Mouse (Mus musculus) megakaryocyte progenitor cell, adult 5-6 weeks (primary cell): ENCODE data around the gene Timm8b. TPM values are rescaled to one million over a fixed set of nuclear protein-coding genes. Genes with fewer than 3 reads are reported as not detected.
"Not testable (repeated sequence)": the region's sequence is repeated elsewhere in the genome, so short reads cannot be mapped to it uniquely, and the experiment has no call there.

Experiments
- ATAC-seq: replicated peaks from 2 replicates; pipeline ENCODE4 v1.8.0; 2016; ENCODE audit warnings: mild to moderate bottlenecking, moderate TSS enrichment, inconsistent platforms; ENCODE audit not compliant: poor library complexity
- total RNA-seq, 2 experiments: library from RNA; stranded (forward) in 1 of 2; stranded (reverse) in 1 of 2; fragments of 157-497, 149-512 nt in 1 of 2; fragments of 200-1000 nt in 1 of 2; gene quantifications; 2 replicates each; pipeline versions ENCODE4 v1.2.3 to v1.2.4; 2015 to 2017

The Timm8b gene
- total RNA-seq, 2 experiments from 2014 or later = 110 to 233 TPM

DNA sequence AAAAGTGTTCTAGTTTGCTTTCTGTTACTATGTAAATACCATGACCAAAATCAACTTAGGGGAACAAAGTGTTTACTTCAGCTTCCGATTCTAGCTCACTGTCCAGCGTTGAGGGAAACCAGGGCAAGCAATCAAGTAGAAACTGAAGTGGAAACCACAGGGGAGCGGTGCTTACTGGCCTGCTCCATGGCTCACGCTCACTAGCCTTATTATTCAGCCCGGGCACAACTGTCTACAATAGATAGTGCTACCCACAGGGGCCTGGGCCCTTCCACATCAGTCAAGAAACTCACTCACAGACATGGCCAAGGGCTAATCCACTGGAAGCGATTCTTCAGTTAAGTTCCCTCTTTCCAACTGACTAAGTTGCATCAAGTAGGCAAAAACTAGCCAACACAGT, 2.2 kb upstream of the Timm8b start:
- peak; percentile 50 for ATAC-seq

DNA sequence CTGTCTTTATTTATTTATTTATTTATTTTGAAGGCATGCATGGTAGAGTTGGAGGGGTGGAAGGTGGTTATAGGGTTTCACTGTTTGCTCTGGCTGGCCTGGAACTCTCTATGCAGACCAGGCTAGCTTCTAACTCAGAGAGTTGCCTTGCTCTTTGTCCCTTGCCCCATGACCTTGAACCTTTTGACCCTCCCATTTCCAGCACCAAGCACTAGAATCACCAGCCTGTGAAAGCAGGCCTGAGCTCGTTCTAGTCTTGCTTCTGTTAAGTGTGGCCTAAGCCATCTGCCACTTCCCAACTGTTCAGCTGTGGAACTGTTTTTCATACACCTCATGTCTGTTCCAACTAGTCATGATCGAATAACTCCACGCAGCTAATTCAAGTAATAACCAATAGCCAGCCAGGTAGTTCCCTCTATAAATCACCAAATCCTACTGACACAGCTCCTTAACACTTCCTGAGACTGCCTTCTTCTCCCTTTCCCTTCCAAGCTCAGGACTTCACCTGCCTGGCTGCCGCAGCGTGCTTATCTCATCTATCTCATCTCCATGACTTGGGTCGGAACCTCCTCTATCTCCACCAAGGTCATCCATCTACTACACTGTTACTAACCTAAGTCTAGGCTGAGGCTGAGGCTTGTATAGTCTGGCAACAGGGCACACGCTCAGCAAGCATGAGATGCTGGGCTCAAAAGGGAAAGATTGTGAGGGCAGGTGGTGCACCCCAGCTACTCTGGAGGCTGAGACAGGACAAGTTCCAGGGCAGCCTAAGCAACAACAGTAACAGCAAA, 1.5 kb upstream of the Timm8b start:
- ATAC-seq = no peak

- no peak; the same call in 1 of the 2 replicates for ATAC-seq
Observed at GRCm38 (mm10) chr9:50603998-50604324, 251 bp downstream of the Timm8b start.

GRCm38 (mm10) chr9:50604338-50604737, 628 bp downstream of the Timm8b start:
- ATAC-seq = no peak

- ATAC-seq = no peak
Observed at GRCm38 (mm10) chr9:50612115-50612514, 8.4 kb downstream of the Timm8b start.

- no peak for ATAC-seq
Observed at GRCm38 (mm10) chr9:50616161-50616560, 12.5 kb downstream of the Timm8b start.

- peak; percentile 91 for ATAC-seq
Observed at GRCm38 (mm10) chr9:50616766-50617603, 13.3 kb downstream of the Timm8b start, which contains the start of the genes Pih1d2 and Nkapd1. TSS of gene Pih1d2 (plus strand) at chr9:50617321. TSS of gene Nkapd1 (minus strand) at chr9:50617464.

DNA sequence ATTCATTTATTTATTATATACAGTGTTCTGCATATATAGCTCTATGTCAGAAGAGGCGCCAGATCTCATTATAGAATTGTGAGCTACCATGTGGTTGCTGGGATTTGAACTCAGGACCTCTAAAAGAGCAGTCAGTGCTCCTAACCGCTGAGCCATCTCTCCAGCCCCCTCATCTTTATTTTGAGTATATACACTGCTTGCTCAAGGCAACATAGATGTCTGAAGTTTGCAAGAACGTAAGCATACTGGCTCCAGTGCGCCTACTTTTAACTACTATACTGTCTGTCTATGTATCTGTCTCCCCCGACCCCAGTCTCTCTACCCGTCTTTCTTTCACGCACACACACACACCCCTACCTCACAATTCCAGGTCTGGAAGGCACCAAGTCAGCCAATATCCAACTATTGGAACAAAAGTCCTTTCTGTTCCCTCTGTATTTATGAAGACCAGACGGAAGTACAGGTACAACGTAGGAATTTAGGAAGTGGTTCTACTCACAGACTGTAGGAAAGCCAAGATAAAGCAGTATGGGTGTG, 14.2 kb downstream of the Timm8b start:
- ATAC-seq = no peak

DNA sequence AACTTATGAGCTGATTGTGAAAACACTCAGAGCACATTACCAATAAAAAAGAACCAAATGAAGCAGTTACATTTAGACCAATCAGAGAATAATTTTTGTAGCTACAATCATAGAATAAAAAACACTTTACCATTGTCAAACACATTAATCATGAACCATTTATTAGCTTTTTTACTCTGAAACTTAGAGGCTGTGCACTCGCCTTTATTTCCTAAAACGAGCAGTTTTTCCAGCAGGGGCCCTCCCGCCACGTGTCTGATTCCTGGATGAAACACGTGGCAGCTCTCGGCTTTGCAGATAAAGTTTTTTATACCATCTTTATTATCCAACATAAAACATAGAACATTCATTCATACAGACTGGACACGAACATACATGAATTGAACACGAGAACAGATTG, 27.2 kb downstream of the Timm8b start:
- not testable (repeated sequence) for ATAC-seq

GRCm38 (mm10) chr9:50632016-50632688, 28.4 kb downstream of the Timm8b start:
- 0 out of 2 replicates have a peak, but pooled peaks have one; percentile 14 for ATAC-seq

- peak; percentile 76 for ATAC-seq
Observed at GRCm38 (mm10) chr9:50633059-50633458, 29.3 kb downstream of the Timm8b start.

- no peak for ATAC-seq
Observed at GRCm38 (mm10) chr9:50634270-50634669, 30.6 kb downstream of the Timm8b start.

GRCm38 (mm10) chr9:50646826-50647370, 43.2 kb downstream of the Timm8b start:
- ATAC-seq = no peak

- peak; percentile 79 for ATAC-seq
Observed at GRCm38 (mm10) chr9:50650503-50650902, 46.8 kb downstream of the Timm8b start.

Other genes with a start within 250 kb of the Timm8b start
- gene Plet1, start 109.4 kb upstream of the Timm8b start, total RNA-seq (2015) = 0.35 TPM in 1 of 2 replicates, not detected in the other
- 0.51 and 0.54 TPM in 2 replicates for gene Plet1, start 109.4 kb upstream of the Timm8b start, total RNA-seq (2017)
- gene Pts, start 75.2 kb upstream of the Timm8b start, total RNA-seq (2015) = 107 and 121 TPM in 2 replicates
- gene Pts, start 75.2 kb upstream of the Timm8b start, total RNA-seq (2017) = 54.6 and 63.6 TPM in 2 replicates
- 2.9 and 5.0 TPM in 2 replicates for gene Il18, start 49.1 kb upstream of the Timm8b start, total RNA-seq (2015)
- gene Il18, start 49.1 kb upstream of the Timm8b start, total RNA-seq (2017) = 0.37 and 1.5 TPM in 2 replicates
- 0.35 and 1.2 TPM in 2 replicates for gene Bco2, start 48.7 kb upstream of the Timm8b start, total RNA-seq (2015)
- 0.21 and 0.61 TPM in 2 replicates for gene Bco2, start 48.7 kb upstream of the Timm8b start, total RNA-seq (2017)
- gene Tex12, start 42.6 kb upstream of the Timm8b start, total RNA-seq (2015) = not detected in 2 replicates
- not detected in 2 replicates for gene Tex12, start 42.6 kb upstream of the Timm8b start, total RNA-seq (2017)
- gene Sdhd, start 98 bp upstream of the Timm8b start, total RNA-seq (2015) = 252 and 258 TPM in 2 replicates
- gene Sdhd, start 98 bp upstream of the Timm8b start, total RNA-seq (2017) = 194 and 222 TPM in 2 replicates
- 2.4 and 3.0 TPM in 2 replicates for gene Pih1d2, start 13.4 kb downstream of the Timm8b start, total RNA-seq (2015)
- 1.9 and 2.9 TPM in 2 replicates for gene Pih1d2, start 13.4 kb downstream of the Timm8b start, total RNA-seq (2017)
- gene Nkapd1, start 13.6 kb downstream of the Timm8b start, total RNA-seq (2015) = 43.1 and 44.6 TPM in 2 replicates
- 42.8 and 68.2 TPM in 2 replicates for gene Nkapd1, start 13.6 kb downstream of the Timm8b start, total RNA-seq (2017)
- 47.2 and 58.0 TPM in 2 replicates for gene Dlat, start 55.9 kb downstream of the Timm8b start, total RNA-seq (2015)
- 47.9 and 48.0 TPM in 2 replicates for gene Dlat, start 55.9 kb downstream of the Timm8b start, total RNA-seq (2017)
- 0.07 and 0.22 TPM in 2 replicates for gene Dixdc1, start 135.6 kb downstream of the Timm8b start, total RNA-seq (2015)
- gene Dixdc1, start 135.6 kb downstream of the Timm8b start, total RNA-seq (2017) = 0.42 and 0.44 TPM in 2 replicates
- gene 2310030G06Rik, start 142.6 kb downstream of the Timm8b start, total RNA-seq (2015) = 0.64 TPM in 1 of 2 replicates, not detected in the other
- 0.71 TPM in 1 of 2 replicates, not detected in the other for gene 2310030G06Rik, start 142.6 kb downstream of the Timm8b start, total RNA-seq (2017)
- 0.71 and 0.99 TPM in 2 replicates for gene Cryab, start 147.4 kb downstream of the Timm8b start, total RNA-seq (2015)
- 0.34 and 0.54 TPM in 2 replicates for gene Cryab, start 147.4 kb downstream of the Timm8b start, total RNA-seq (2017)
- gene Hspb2, start 148.4 kb downstream of the Timm8b start, total RNA-seq (2015) = not detected in 2 replicates
- gene Hspb2, start 148.4 kb downstream of the Timm8b start, total RNA-seq (2017) = not detected in 2 replicates
- gene Fdxacb1, start 164.3 kb downstream of the Timm8b start, total RNA-seq (2015) = 6.9 and 7.8 TPM in 2 replicates
- gene Fdxacb1, start 164.3 kb downstream of the Timm8b start, total RNA-seq (2017) = 6.0 and 7.0 TPM in 2 replicates
- gene Alg9, start 171.1 kb downstream of the Timm8b start, total RNA-seq (2015) = 23.2 and 30.8 TPM in 2 replicates
- gene Alg9, start 171.1 kb downstream of the Timm8b start, total RNA-seq (2017) = 21.4 and 24.7 TPM in 2 replicates
- 19.5 and 19.7 TPM in 2 replicates for gene 1110032A03Rik, start 171.6 kb downstream of the Timm8b start, total RNA-seq (2015)
- 13.3 and 16.4 TPM in 2 replicates for gene 1110032A03Rik, start 171.6 kb downstream of the Timm8b start, total RNA-seq (2017)
- gene Ppp2r1b, start 241.4 kb downstream of the Timm8b start, total RNA-seq (2015) = 39.5 and 40.0 TPM in 2 replicates
- 47.9 and 55.2 TPM in 2 replicates for gene Ppp2r1b, start 241.4 kb downstream of the Timm8b start, total RNA-seq (2017)